Mouse (Mus musculus): ENCODE data around the gene Dsel. TPM values are rescaled to one million over a fixed set of nuclear protein-coding genes. Genes with fewer than 3 reads are reported as not detected.

The Dsel gene
- polyA plus RNA-seq (2011; ENCODE audit: insufficient read depth, insufficient read length, low replicate concordance, missing spikeins): 1.2 TPM in 1 of 2 replicates, not detected in the other

DNA sequence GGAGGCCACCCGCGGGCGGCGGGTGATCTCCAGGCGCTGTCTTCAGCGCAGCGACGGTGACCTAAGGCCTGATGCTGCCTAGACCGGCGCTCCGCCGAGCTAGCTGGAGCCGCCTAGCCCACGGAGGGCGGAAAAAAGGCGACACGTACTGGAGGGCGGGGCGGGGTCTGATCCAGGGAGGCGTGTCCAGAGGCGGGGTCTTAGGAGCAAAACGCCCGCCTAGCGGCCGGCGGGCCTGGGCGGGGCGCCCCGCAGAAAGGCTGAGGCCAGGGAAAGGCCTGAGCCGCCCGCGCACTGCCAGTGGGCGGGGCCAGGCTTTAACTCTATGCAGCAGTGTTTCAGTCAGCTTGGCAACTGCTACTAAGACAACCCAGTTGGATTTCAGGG is at the start of gene Dsel:
TSS of gene Dsel (minus strand) at position 140 of the 387 bp plus-strand sequence.
- peak; percentile 49; the same call in 1 of the 2 replicates for TF ChIP-seq POLR2A (IDR thresholded peaks at IDR 0.05; ENCODE audit: borderline replicate concordance, control insufficient read depth, low read depth, low read length)
- TF ChIP-seq CTCF (IDR thresholded peaks at IDR 0.05; ENCODE audit: control insufficient read depth, insufficient read depth, low read length): no peak
- Histone ChIP-seq H3K4me1 (ENCODE audit: control insufficient read depth, insufficient read depth, low read length) (no peaks in the 10 kb centered on the region), H3K4me3 (replicated peaks; ENCODE audit: control insufficient read depth, low read depth, low read length) (peak within 1 kb of the TSS; percentile 52), H3K27ac (ENCODE audit: control insufficient read depth, insufficient read depth, low read depth, low read length, poor library complexity) (peak within 1 kb of the TSS; percentile 14; the same call in 1 of the 2 replicates)
- WGBS: under 1% methylated on average over 33 of the region's 33 CpGs

GRCm38 (mm10) chr1:111911424-111911823 is 46.7 kb upstream of the Dsel start:
- WGBS: 61% methylated on average over 1 of the region's 1 CpGs
- TF ChIP-seq POLR2A (IDR thresholded peaks at IDR 0.05; ENCODE audit: borderline replicate concordance, control insufficient read depth, low read depth, low read length): no peak

GRCm38 (mm10) chr1:111883336-111883735 is 18.6 kb upstream of the Dsel start:
- 76% methylated on average over 3 of the region's 3 CpGs for WGBS
- H3K4me3 ChIP-seq (replicated peaks; ENCODE audit: control insufficient read depth, low read depth, low read length): no peak overlapping the region
- TF ChIP-seq POLR2A (IDR thresholded peaks at IDR 0.05; ENCODE audit: borderline replicate concordance, control insufficient read depth, low read depth, low read length) (no peak), CTCF (IDR thresholded peaks at IDR 0.05; ENCODE audit: control insufficient read depth, insufficient read depth, low read length) (no peak)
- no peaks in the 10 kb centered on the region for H3K4me1 ChIP-seq (ENCODE audit: control insufficient read depth, insufficient read depth, low read length)
- H3K27ac ChIP-seq (ENCODE audit: control insufficient read depth, insufficient read depth, low read depth, low read length, poor library complexity): no peak overlapping the region

More at GRCm38 (mm10) chr1:111911424-111911823, 46.7 kb upstream of the Dsel start:
- H3K27ac ChIP-seq (ENCODE audit: control insufficient read depth, insufficient read depth, low read depth, low read length, poor library complexity): no peak overlapping the region
- no peak overlapping the region for H3K4me3 ChIP-seq (replicated peaks; ENCODE audit: control insufficient read depth, low read depth, low read length)
- H3K4me1 ChIP-seq (ENCODE audit: control insufficient read depth, insufficient read depth, low read length): no peaks in the 10 kb centered on the region

DNA sequence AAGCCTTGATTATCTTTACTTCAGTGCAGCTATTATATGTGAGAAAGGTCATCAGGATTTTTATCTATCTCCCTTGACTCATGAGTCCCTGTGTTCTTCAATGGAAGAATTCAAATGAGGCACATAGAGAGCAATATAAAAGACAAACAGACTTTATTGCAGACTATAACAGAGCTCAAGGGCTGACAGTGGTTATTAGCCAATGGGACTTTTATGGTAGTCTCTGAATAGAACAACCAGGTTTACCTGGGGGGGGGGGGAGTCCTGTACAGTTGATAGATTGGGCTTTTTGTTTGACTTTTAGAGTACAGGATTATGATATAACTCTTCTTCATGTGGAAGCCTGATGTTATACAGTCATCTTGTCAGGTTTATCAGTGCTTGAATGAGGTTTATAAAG is 11.1 kb upstream of the Dsel start:
- no peaks in the 10 kb centered on the region for H3K4me1 ChIP-seq (ENCODE audit: control insufficient read depth, insufficient read depth, low read length)
- TF ChIP-seq POLR2A (IDR thresholded peaks at IDR 0.05; ENCODE audit: borderline replicate concordance, control insufficient read depth, low read depth, low read length) (no peak), CTCF (IDR thresholded peaks at IDR 0.05; ENCODE audit: control insufficient read depth, insufficient read depth, low read length) (no peak)
- no peak overlapping the region for H3K4me3 ChIP-seq (replicated peaks; ENCODE audit: control insufficient read depth, low read depth, low read length)
- no peak overlapping the region for H3K27ac ChIP-seq (ENCODE audit: control insufficient read depth, insufficient read depth, low read depth, low read length, poor library complexity)

GRCm38 (mm10) chr1:111873196-111873595 is 8.5 kb upstream of the Dsel start:
- no peaks in the 10 kb centered on the region for H3K4me1 ChIP-seq (ENCODE audit: control insufficient read depth, insufficient read depth, low read length)
- H3K4me3 ChIP-seq (replicated peaks; ENCODE audit: control insufficient read depth, low read depth, low read length): no peak overlapping the region
- no peak overlapping the region for H3K27ac ChIP-seq (ENCODE audit: control insufficient read depth, insufficient read depth, low read depth, low read length, poor library complexity)
- TF ChIP-seq POLR2A (IDR thresholded peaks at IDR 0.05; ENCODE audit: borderline replicate concordance, control insufficient read depth, low read depth, low read length) (no peak), CTCF (IDR thresholded peaks at IDR 0.05; ENCODE audit: control insufficient read depth, insufficient read depth, low read length) (no peak)

GRCm38 (mm10) chr1:111865467-111865866 is 749 bp upstream of the Dsel start:
- H3K4me3 ChIP-seq (replicated peaks; ENCODE audit: control insufficient read depth, low read depth, low read length): no peak overlapping the region
- no peak for TF ChIP-seq POLR2A (IDR thresholded peaks at IDR 0.05; ENCODE audit: borderline replicate concordance, control insufficient read depth, low read depth, low read length)
- TF ChIP-seq CTCF (IDR thresholded peaks at IDR 0.05; ENCODE audit: control insufficient read depth, insufficient read depth, low read length): no peak
- H3K4me1 ChIP-seq (ENCODE audit: control insufficient read depth, insufficient read depth, low read length): no peaks in the 10 kb centered on the region
- H3K27ac ChIP-seq (ENCODE audit: control insufficient read depth, insufficient read depth, low read depth, low read length, poor library complexity): no peak overlapping the region
- WGBS: 63% methylated on average over 2 of the region's 2 CpGs

DNA sequence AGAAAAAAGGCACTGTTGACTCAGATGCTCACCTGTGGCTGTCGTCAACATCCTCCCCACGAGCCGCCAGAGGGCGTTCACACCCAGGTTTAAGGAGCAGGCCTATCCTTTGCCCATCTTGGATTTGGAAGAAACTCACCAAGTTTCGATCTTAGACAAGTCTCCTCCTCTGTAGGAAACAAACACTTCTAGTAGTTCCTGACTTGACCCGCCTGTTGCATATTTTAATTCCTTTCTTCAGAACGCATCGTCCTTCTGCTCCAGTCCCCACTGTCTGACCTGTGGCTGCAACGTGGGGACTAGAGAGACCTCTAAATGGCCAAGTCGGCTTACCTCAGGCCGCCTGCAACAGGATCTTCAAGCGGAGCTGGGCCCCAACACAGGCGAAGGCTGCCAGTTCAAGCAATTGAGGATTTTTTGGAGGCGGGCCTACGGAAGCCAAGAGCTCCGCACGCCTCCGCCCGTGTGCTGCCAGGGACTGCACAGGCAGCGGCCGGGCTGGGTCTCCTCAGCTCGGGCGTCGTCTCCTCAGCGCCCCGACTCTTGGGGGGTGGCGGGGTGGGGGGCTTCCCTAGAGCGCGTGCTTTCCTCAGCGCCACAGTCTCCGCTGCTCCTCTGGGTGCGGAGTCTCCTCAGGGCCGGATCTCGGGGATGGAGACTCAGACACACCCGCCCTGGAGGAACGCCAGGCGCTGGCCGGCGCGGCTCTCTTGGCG is 497 bp downstream of the Dsel start:
- Histone ChIP-seq H3K4me1 (ENCODE audit: control insufficient read depth, insufficient read depth, low read length) (no peaks in the 10 kb centered on the region), H3K4me3 (replicated peaks; ENCODE audit: control insufficient read depth, low read depth, low read length) (peak overlapping the region; percentile 52), H3K27ac (ENCODE audit: control insufficient read depth, insufficient read depth, low read depth, low read length, poor library complexity) (peak overlapping the region; percentile 14; the same call in 1 of the 2 replicates)
- TF ChIP-seq POLR2A (IDR thresholded peaks at IDR 0.05; ENCODE audit: borderline replicate concordance, control insufficient read depth, low read depth, low read length) (no peak), CTCF (IDR thresholded peaks at IDR 0.05; ENCODE audit: control insufficient read depth, insufficient read depth, low read length) (peak; percentile 43)
- under 1% methylated on average over 41 of the region's 41 CpGs for WGBS

- Histone ChIP-seq H3K4me3 (replicated peaks; ENCODE audit: control insufficient read depth, low read depth, low read length) (no peak overlapping the region), H3K27ac (ENCODE audit: control insufficient read depth, insufficient read depth, low read depth, low read length, poor library complexity) (no peak overlapping the region), H3K4me1 (ENCODE audit: control insufficient read depth, insufficient read depth, low read length) (no peaks in the 10 kb centered on the region)
- no peak for TF ChIP-seq POLR2A (IDR thresholded peaks at IDR 0.05; ENCODE audit: borderline replicate concordance, control insufficient read depth, low read depth, low read length)
- no peak for TF ChIP-seq CTCF (IDR thresholded peaks at IDR 0.05; ENCODE audit: control insufficient read depth, insufficient read depth, low read length)
- WGBS: 74% methylated on average over 1 of the region's 1 CpGs
Measured at GRCm38 (mm10) chr1:111857852-111858251, 6.9 kb downstream of the Dsel start.

Data from bone marrow, adult 2 months (tissue).